Mouse (Mus musculus) spleen, postnatal 10 days (tissue): ENCODE results near the gene 2010003K11Rik.

ENCODE experiments used
- DNase-seq, 2 experiments: peaks; one replicate each; pipeline ENCODE4 v3.0.0; 2021 to 2022; ENCODE audit warnings: low spot score in 2 of 2

The 2010003K11Rik gene

GRCm38 (mm10) chr19:4497263-4497973, 965 bp downstream of the 2010003K11Rik start:
- peak; percentile 64 to 75 for DNase-seq

- DNase-seq = no peak
These were observed 1.7 kb downstream of the 2010003K11Rik start for GRCm38 (mm10) chr19:4496535-4497262.

DNA sequence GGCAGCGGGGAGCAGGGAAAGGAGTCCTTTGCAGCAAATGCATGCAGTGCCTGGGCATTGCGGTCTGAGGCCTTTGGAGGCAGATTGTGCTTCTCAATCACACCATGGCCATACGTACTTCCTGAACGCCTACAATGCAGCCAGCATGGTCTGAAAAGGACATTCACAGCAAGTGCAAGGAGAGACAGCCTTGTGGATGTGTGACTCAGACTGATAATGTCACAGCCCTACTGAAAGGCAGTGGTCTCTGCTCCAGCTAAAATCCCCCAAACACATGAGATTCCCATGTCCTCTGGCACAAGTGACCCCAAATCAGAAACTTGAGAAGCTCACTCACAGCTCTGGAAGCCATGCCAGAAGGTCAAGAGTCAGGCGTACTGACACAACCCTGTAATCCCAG, 2.6 kb downstream of the 2010003K11Rik start:
- no peak for DNase-seq

DNA sequence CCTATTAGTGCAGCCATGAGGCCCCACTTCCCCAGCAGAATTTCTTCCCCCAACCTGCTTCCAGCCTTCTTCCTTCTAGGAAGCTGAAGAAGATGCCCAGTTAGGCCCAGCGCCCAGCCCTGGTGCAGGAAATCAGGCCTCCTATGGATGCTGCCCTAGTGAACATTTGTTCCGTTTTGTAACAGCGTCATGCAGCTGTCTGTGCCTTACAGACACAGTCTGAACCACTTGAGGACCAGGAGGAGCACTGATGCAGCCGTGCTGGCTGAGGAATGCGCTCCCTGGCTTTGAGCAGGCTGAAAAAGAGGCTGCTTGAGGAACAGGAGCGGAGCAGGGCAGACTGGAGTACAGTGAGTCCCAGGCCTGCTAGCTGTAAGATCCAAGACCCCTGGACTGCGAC, 3.7 kb downstream of the 2010003K11Rik start:
- no peak for DNase-seq

DNA sequence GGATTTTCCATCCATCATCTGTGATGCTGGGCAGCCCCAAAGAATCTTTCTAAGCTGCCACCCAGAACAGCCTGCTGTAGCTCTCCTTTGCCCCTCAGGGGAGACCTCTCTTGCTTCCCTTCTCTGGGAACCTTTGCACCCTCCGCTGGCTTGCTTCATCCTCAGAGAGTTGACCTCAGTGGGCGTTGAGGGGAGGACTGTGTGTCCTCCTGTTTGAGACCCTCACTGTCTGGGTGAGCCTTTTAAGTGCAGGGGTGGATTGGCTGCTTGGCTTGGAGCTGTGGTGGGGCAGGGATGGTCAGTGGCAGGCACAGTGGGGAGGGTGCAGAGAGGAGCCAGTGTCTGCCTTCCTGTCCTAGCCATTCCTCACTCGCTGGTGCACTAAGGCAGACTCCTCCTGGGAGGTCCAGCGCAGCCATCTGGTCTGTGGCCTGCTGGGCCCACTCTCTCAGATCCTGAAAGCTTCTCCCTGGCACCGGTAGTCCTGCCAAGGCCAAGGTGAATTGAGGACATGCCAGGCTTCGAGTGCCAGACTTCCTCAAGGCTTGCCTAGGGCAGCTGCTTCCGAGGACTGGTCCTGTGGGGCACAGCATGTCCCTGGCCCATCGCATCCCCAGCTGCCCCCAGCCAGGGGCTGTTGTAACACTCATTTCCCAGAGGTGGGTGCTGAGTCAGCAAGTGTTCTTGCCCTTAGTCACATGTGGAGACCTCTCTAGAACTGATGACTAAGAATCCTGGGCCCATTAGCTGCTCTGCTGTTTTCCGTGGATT, 5.7 kb downstream of the 2010003K11Rik start:
- DNase-seq = no peak

DNA sequence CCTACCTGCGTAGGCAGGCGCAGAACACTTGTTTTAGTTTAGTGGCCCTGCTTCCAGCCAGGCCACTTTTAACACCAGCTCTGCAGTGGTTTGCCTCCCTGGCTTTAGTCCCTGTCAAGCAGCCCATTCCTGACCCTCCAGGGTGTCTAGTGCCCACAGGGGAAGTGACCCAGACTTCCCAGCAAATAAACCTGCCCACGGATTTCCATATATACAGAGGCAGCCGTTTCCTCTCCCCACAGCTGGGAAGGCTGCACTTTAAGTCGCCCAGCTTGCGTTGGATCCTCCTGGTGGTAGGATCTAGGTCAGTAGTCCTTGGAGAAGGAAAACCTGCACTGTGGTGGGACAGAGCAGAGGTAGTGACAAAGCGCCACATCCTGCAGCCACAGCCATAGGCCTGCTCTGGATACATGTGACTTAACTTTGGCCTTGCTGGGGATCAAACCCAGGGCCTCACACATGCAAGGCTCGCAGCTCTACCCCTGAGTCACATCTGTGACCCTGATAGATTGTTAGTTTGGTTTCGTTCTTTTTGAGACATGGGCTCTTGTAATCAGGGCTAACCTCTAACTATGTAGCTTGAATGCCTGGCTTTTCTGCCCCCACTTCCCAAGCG, 7.2 kb downstream of the 2010003K11Rik start:
- DNase-seq = no peak

DNA sequence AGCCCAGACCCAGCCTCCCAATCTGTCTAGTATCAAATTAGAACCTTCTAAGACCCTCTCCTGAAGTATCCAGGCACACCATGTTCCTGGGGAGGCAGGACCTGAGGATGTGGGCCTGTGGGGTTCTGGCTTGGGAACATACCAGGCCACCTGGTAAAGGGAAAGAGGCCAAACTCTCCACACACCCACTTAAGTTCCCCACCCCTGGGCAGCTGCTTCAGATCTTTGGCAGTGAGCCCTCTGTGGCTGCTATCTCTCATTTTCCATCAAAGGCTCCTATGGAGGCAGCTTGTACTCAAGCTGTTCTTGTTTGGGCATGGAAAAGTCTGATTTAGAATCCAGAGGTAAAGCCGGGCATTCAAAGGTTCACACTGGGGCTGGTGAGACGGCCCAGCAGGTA, 10.5 kb downstream of the 2010003K11Rik start:
- no peak for DNase-seq

GRCm38 (mm10) chr19:4485006-4485405, 13.4 kb downstream of the 2010003K11Rik start:
- DNase-seq = no peak

DNA sequence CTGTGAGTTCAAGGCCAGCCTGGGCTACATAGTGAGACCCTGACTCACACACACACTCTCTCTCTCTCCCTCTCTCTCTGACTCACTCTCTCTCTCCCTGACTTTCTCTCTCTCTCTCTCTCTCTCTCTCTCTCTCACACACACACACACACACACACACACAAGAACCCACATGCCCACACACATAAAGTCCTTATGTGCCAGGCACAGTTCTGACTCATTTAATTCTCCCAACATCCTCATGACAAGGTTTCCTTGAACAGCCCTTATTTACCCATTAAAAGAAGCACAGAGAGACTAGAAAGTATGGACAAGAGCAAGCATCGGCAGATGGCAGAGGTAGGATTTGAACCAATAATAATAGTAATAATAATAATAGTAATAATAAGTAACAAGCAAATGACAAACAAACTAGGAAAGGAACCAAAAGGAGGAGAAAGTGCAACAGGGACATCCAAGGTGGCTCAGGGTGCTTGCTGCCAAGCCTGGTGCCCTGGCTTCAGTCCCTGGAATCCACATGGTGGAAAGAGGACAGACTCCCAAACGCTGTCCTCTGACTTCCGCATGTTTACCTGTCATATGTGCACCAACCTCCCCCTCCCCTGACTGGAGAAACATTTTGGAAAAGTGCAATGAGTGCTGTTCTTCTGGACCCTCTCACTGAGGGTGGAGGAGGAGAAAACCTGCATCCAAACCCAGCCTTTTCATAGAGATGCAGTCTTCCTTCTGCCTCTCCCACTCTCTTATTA, 16.1 kb downstream of the 2010003K11Rik start:
- no peak for DNase-seq

DNA sequence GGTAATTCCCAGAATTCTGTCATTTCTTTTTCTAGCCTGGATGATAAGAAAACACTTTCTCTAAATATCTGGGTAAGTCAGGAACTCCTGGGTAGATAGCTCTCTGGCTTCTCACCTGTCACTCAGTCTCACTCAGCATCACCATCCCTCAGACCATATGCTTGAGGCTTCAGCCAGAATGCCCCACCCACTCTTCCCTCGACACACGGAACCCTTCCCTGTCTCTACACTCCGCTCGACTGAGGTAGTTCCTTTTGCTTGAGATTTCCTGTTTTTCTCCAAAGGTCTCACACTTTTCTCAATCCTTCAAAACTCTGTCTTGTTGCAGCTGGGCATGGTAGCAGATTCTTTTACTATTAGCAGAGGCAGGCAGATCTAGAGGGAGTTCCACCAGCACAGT, 17.1 kb downstream of the 2010003K11Rik start:
- no peak for DNase-seq

DNA sequence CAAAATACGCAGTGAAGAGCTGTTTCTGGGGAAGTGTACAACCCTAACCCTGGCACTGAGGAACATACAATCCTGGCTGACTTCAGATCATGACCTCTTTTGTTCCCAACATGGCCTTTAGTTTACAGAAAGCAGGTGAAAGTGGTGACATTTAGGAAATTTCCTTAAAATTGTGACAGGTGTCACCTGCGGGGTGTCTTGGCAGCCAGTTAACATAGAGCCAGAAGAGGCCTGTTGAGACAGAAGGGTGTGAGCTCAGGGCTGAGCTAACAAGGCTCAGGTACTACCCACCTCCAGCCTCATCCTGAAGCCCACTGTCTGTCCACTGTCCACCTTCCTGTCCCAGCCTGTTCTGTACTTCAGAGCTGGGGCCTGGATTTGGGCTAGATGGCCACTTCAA, 18.3 kb downstream of the 2010003K11Rik start:
- no peak for DNase-seq

- DNase-seq = no peak
These were observed 20.2 kb downstream of the 2010003K11Rik start for GRCm38 (mm10) chr19:4478190-4478516.

DNA sequence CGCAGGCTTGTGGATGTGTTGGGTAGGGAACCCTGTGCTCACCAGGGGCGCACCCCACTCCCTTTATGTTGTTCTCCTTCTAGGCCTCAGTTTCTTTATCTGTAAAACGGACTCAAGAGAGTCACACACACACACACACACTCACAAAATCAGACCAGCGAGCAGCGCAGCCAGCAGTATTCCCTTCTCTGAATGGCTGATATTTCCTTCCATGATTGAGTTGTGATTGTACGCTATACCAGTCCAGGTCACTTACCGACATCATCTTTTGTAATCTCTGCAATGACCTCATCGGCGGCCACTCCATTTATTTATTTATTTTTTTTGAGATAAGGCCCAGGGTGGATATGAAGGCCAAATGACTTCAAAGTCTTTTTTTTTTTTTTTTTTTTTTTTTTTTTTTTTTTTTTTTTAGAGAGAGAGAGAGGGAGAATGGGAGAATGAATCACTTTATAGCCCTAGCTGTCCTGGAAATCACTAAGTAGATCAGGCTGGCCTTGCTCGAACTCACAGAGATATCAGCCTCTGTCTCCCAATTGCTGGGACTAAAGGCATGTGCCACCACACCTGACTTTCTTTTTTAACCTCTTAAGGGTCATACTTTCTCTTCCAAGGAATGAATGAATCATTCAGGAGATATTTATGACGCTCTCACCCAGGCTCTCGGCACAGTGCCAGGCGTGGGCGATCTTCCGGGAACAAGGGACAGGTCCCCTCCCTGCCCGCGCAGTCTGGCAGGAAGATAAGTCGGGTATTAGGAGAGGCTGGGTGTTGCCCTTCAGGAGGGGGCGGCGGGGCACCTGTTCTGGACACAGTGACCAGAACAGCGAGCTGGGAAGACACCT, 20.8 kb downstream of the 2010003K11Rik start, which contains the start of gene Syt12:
TSS of gene Syt12 (minus strand) at position 103 of the 845 bp plus-strand sequence.
- peak in 1 of 2 experiments; percentile 20 for DNase-seq

DNA sequence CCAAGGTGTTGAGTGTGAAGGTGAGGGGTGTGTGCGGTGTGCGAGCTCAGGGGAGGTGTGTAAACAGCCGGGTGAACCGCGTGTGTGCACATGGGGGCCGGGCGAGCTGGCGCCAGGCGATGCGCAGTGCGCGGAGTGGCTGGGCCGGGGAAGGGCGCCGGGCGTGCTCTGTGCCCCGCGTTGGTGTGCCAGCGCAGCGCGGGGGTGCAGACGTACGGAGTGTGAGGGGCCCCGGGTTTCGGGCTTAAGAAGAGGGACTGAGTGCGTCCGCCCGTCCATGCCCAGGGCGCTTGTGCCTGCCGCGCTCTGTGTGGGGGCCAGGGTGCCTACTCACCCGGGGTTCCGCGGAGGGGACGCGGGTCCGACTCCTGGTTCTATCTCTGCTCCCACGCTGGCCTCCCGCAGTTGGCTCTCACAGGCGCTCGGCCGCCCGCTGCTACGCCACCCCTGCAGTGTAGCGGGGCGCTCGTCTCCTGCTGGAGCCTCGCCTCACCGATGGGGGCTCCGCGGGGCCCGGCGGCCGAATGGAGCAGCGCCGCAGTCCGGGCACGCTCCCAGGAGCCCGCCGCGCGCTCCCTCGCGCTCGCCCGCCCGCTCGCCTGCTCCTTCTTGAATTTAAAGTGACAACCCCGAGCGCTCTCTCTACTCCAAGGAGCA, 21.7 kb downstream of the 2010003K11Rik start:
- DNase-seq = no peak

- DNase-seq = no peak
These were observed 23.0 kb downstream of the 2010003K11Rik start for GRCm38 (mm10) chr19:4475224-4475925.

DNA sequence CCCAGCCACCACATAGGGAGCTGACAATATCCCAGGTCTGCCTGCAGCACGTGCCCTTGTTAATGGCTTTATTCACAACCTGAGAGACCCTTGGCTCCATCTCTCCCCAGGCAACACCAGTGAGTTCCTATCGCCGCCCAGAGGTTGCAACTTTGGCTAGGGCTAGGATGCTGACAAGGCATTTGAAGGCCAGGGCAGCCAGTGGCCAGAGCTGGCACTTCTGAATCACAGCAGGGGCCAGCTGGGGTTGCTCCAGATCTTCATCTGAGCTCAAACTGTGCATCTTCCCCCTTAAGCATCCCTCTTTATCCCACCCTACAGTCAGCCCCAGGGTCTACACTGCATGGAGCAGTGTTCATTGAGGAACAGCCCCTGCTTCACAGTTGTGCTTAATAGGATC, 23.6 kb downstream of the 2010003K11Rik start:
- DNase-seq = no peak

DNA sequence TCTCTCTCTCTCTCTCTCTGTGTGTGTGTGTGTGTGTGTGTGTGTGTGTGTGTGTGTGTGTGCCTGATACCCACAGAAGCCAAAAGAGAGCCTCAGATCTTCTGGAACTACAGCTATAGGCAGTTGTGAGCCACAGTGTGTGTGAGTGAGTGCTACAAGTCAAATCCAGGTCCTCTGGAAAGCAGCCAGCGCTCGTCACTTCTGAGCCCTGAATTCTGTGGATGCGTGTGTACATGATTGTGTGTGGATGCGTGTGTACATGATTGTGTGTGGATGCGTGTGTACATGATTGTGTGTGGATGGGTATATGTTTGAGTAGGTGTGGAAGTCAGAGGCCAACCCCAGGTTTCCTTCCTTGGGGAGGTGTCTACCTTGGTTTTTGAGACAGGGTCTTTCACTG, 24.8 kb downstream of the 2010003K11Rik start:
- DNase-seq = no peak

DNA sequence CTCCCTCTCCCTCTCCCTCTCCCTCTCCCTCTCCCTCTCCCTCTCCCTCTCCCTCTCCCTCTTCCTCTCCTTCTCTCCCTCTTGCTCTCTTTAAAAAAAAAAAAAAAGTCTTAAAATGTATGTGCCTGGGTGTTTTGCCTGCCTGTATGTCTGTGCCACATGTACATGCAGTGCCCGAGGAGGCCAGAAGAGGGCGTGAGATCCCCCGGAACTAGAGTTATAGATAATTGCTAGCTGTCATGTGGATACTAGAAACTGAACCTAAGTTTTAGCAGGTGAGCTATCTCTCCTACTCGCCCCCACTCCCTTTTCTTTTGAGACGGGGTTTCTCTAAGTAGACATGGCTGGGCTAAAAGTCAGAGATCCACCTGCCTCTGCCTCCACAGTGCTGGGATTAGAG, 30.0 kb downstream of the 2010003K11Rik start:
- peak; percentile 19 to 67 for DNase-seq

- DNase-seq = no peak
These were observed 33.7 kb downstream of the 2010003K11Rik start for GRCm38 (mm10) chr19:4464666-4465065.
